Mouse (Mus musculus) midbrain, embryonic 12.5 days (tissue): Measurements from ENCODE around the gene Lamc2. TPM values are rescaled to one million over a fixed set of nuclear protein-coding genes. Genes with fewer than 3 reads are reported as not detected.

Experiments
- ATAC-seq: fragments of 200-750 bp; cut with Nextera tagmentation; 2 replicates; pipeline ENCODE4 v1.8.0; 2017; ENCODE audit warnings: low read depth, moderate TSS enrichment, moderate library complexity; ENCODE audit not compliant: low FRiP score
- H3K27ac ChIP-seq: fragments of 300-500 bp; sonication (generic); replicated peaks from 2 replicates; pipeline ENCODE4 v1.5.1; 2016; ENCODE audit warnings: mild to moderate bottlenecking
- H3K27me3 ChIP-seq: fragments of 300-500 bp; sonication (generic); 2 replicates; pipeline ENCODE4 v1.6.1; 2016; ENCODE audit warnings: mild to moderate bottlenecking
- H3K36me3 ChIP-seq: fragments of 300-500 bp; sonication (generic); 2 replicates; pipeline ENCODE4 v1.6.1; 2016
- H3K4me1 ChIP-seq: fragments of 300-500 bp; sonication (generic); 2 replicates; pipeline ENCODE4 v1.6.1; 2016
- H3K4me2 ChIP-seq: fragments of 300-500 bp; sonication (generic); replicated peaks from 2 replicates; pipeline ENCODE4 v1.6.1; 2016; ENCODE audit warnings: mild to moderate bottlenecking, moderate library complexity
- H3K4me3 ChIP-seq: fragments of 300-500 bp; sonication (generic); 2 replicates; pipeline ENCODE4 v1.5.1; 2016; ENCODE audit warnings: mild to moderate bottlenecking
- H3K9ac ChIP-seq: fragments of 300-500 bp; sonication (generic); replicated peaks from 2 replicates; pipeline ENCODE4 v1.6.1; 2016; ENCODE audit warnings: mild to moderate bottlenecking, moderate library complexity
- H3K9me3 ChIP-seq: fragments of 300-500 bp; sonication (generic); 2 replicates; pipeline ENCODE4 v1.6.1; 2016; ENCODE audit warnings: mild to moderate bottlenecking
- WGBS: fragments of 180-500 bp; shearing (Covaris S2); methylation state at CpG from one replicate; pipeline ENCODE4 v1.1.7; 2016; 5-methylcytosine and 5-hydroxymethylcytosine counted together
- polyA plus RNA-seq: library from polyadenylated mRNA; unstranded; fragments of >200 nt; fragmentation: Nextera tagmentation; extraction: Ambion mirVana; gene quantifications from 2 replicates; pipeline ENCODE4 v1.2.1, GENCODE M21; 2016

Gene Lamc2
- 0.38 and 0.88 TPM in 2 replicates for polyA plus RNA-seq

GRCm38 (mm10) chr1:153185828-153186803 is at the start of gene Lamc2:
Gene Lamc2 (minus strand): TSS chr1:153186447.
- Histone ChIP-seq H3K4me3 (peak within 1 kb of the TSS; percentile 46), H3K36me3 (no peaks in the 10 kb centered on the region), H3K27ac (no peak within 1 kb of the TSS), H3K4me2 (peak within 1 kb of the TSS; percentile 81), H3K9ac (peak within 1 kb of the TSS; percentile 39), H3K4me1 (peaks cover 17% of the 10 kb centered on the region), H3K27me3 (peaks cover 48% of the 10 kb centered on the region), H3K9me3 (no peaks in the 10 kb centered on the region)
- ATAC-seq: no peak; the same call in 1 of the 2 replicates
- WGBS: 4% methylated on average over 45 of the region's 46 CpGs

- Histone ChIP-seq H3K27ac (no peak overlapping the region), H3K27me3 (no peaks in the 10 kb centered on the region), H3K4me1 (no peaks in the 10 kb centered on the region), H3K9ac (no peak overlapping the region), H3K9me3 (no peaks in the 10 kb centered on the region), H3K4me3 (no peak overlapping the region), H3K36me3 (peaks cover 39% of the 10 kb centered on the region), H3K4me2 (no peak overlapping the region)
- no peak for ATAC-seq
- 90% methylated on average over 4 of the region's 4 CpGs for WGBS
Measured at GRCm38 (mm10) chr1:153235576-153235975, 49.3 kb upstream of the Lamc2 start.

- peaks cover 61% of the 10 kb centered on the region for H3K36me3 ChIP-seq
- H3K9ac ChIP-seq: no peak overlapping the region
- WGBS: 90% methylated on average over 9 of the region's 9 CpGs
Measured at GRCm38 (mm10) chr1:153231681-153232080, 45.4 kb upstream of the Lamc2 start.

GRCm38 (mm10) chr1:153227916-153228315 is 41.7 kb upstream of the Lamc2 start:
- Histone ChIP-seq H3K4me2 (no peak overlapping the region), H3K27ac (no peak overlapping the region), H3K9me3 (no peaks in the 10 kb centered on the region), H3K4me1 (no peaks in the 10 kb centered on the region), H3K36me3 (peaks cover 57% of the 10 kb centered on the region), H3K4me3 (no peak overlapping the region), H3K9ac (no peak overlapping the region), H3K27me3 (no peaks in the 10 kb centered on the region)
- ATAC-seq: no peak
- WGBS: 80% methylated on average over 4 of the region's 4 CpGs

More at GRCm38 (mm10) chr1:153231681-153232080, 45.4 kb upstream of the Lamc2 start:
- H3K27ac ChIP-seq: no peak overlapping the region
- H3K4me1 ChIP-seq: no peaks in the 10 kb centered on the region
- H3K27me3 ChIP-seq: no peaks in the 10 kb centered on the region
- no peak for ATAC-seq
- no peak overlapping the region for H3K4me3 ChIP-seq
- no peaks in the 10 kb centered on the region for H3K9me3 ChIP-seq
- H3K4me2 ChIP-seq: no peak overlapping the region

GRCm38 (mm10) chr1:153227096-153227495 is 40.8 kb upstream of the Lamc2 start:
- Histone ChIP-seq H3K36me3 (peaks cover 55% of the 10 kb centered on the region), H3K27ac (no peak overlapping the region)

GRCm38 (mm10) chr1:153225786-153226725 is 39.8 kb upstream of the Lamc2 start:
- Histone ChIP-seq H3K27ac (no peak overlapping the region), H3K4me3 (no peak overlapping the region), H3K4me2 (no peak overlapping the region), H3K9me3 (no peaks in the 10 kb centered on the region), H3K36me3 (peaks cover 58% of the 10 kb centered on the region), H3K9ac (no peak overlapping the region), H3K27me3 (no peaks in the 10 kb centered on the region), H3K4me1 (no peaks in the 10 kb centered on the region)
- 92% methylated on average over 21 of the region's 21 CpGs for WGBS
- ATAC-seq: no peak

More at GRCm38 (mm10) chr1:153227096-153227495, 40.8 kb upstream of the Lamc2 start:
- no peaks in the 10 kb centered on the region for H3K4me1 ChIP-seq
- H3K9me3 ChIP-seq: no peaks in the 10 kb centered on the region
- no peaks in the 10 kb centered on the region for H3K27me3 ChIP-seq
- no peak overlapping the region for H3K4me2 ChIP-seq
- no peak for ATAC-seq
- no peak overlapping the region for H3K9ac ChIP-seq
- H3K4me3 ChIP-seq: no peak overlapping the region
- WGBS: 87% methylated on average over 8 of the region's 8 CpGs

GRCm38 (mm10) chr1:153224331-153224730 is 38.1 kb upstream of the Lamc2 start:
- no peak for ATAC-seq
- 75% methylated on average over 5 of the region's 5 CpGs for WGBS
- Histone ChIP-seq H3K27ac (no peak overlapping the region), H3K9me3 (no peaks in the 10 kb centered on the region), H3K36me3 (peaks cover 50% of the 10 kb centered on the region), H3K27me3 (no peaks in the 10 kb centered on the region), H3K9ac (no peak overlapping the region), H3K4me2 (no peak overlapping the region), H3K4me1 (0 out of 2 replicates have a peak, but pooled peaks cover under 1% of the 10 kb centered on the region), H3K4me3 (no peak overlapping the region)

- peak; percentile 38; the same call in 1 of the 2 replicates for ATAC-seq
- H3K9me3 ChIP-seq: no peaks in the 10 kb centered on the region
- no peak overlapping the region for H3K27ac ChIP-seq
- no peaks in the 10 kb centered on the region for H3K27me3 ChIP-seq
- peaks cover 20% of the 10 kb centered on the region for H3K36me3 ChIP-seq
- H3K4me2 ChIP-seq: no peak overlapping the region
- WGBS: 50% methylated on average over 9 of the region's 9 CpGs
- no peak overlapping the region for H3K9ac ChIP-seq
- H3K4me1 ChIP-seq: peaks cover 9% of the 10 kb centered on the region
- no peak overlapping the region for H3K4me3 ChIP-seq
Measured at GRCm38 (mm10) chr1:153219376-153219775, 33.1 kb upstream of the Lamc2 start.

- H3K36me3 ChIP-seq: peaks cover 9% of the 10 kb centered on the region
- H3K27ac ChIP-seq: no peak overlapping the region
- no peaks in the 10 kb centered on the region for H3K9me3 ChIP-seq
- H3K4me1 ChIP-seq: peaks cover 9% of the 10 kb centered on the region
- H3K4me3 ChIP-seq: no peak overlapping the region
- H3K27me3 ChIP-seq: no peaks in the 10 kb centered on the region
- no peak overlapping the region for H3K4me2 ChIP-seq
- 81% methylated on average over 4 of the region's 4 CpGs for WGBS
- H3K9ac ChIP-seq: no peak overlapping the region
- ATAC-seq: no peak
Measured at GRCm38 (mm10) chr1:153216516-153216915, 30.3 kb upstream of the Lamc2 start.

- Histone ChIP-seq H3K9me3 (no peaks in the 10 kb centered on the region), H3K4me3 (no peak overlapping the region), H3K9ac (no peak overlapping the region), H3K4me1 (peaks cover 9% of the 10 kb centered on the region), H3K4me2 (no peak overlapping the region), H3K36me3 (peaks cover under 1% of the 10 kb centered on the region; the same call in 1 of the 2 replicates), H3K27me3 (no peaks in the 10 kb centered on the region), H3K27ac (no peak overlapping the region)
- WGBS: 84% methylated on average over 5 of the region's 5 CpGs
- ATAC-seq: no peak
Measured at GRCm38 (mm10) chr1:153215676-153216075, 29.4 kb upstream of the Lamc2 start.

GRCm38 (mm10) chr1:153210992-153211391 is 24.7 kb upstream of the Lamc2 start:
- H3K4me2 ChIP-seq: no peak overlapping the region
- no peak for ATAC-seq
- 62% methylated on average over 4 of the region's 4 CpGs for WGBS
- no peaks in the 10 kb centered on the region for H3K36me3 ChIP-seq
- H3K9ac ChIP-seq: no peak overlapping the region
- H3K27ac ChIP-seq: no peak overlapping the region
- H3K4me3 ChIP-seq: no peak overlapping the region
- no peaks in the 10 kb centered on the region for H3K27me3 ChIP-seq
- H3K9me3 ChIP-seq: no peaks in the 10 kb centered on the region
- H3K4me1 ChIP-seq: no peaks in the 10 kb centered on the region
